Mouse (Mus musculus): ENCODE results near the gene Stk40.

- TF ChIP-seq POLR2A (IDR thresholded peaks at IDR 0.05; ENCODE audit: extremely low read depth, insufficient read depth, low read length) (0 out of 2 replicates have a peak, but pooled peaks have one; percentile 12), CTCF (IDR thresholded peaks at IDR 0.05; ENCODE audit: low read depth, low read length) (no peak)
Observed at GRCm38 (mm10) chr4:126162544-126163066, 58.8 kb downstream of the Stk40 start.

Data from liver, adult 2 months (tissue).